ENCODE assay signal across 7 mouse cellular contexts in the genomic region with DNA sequence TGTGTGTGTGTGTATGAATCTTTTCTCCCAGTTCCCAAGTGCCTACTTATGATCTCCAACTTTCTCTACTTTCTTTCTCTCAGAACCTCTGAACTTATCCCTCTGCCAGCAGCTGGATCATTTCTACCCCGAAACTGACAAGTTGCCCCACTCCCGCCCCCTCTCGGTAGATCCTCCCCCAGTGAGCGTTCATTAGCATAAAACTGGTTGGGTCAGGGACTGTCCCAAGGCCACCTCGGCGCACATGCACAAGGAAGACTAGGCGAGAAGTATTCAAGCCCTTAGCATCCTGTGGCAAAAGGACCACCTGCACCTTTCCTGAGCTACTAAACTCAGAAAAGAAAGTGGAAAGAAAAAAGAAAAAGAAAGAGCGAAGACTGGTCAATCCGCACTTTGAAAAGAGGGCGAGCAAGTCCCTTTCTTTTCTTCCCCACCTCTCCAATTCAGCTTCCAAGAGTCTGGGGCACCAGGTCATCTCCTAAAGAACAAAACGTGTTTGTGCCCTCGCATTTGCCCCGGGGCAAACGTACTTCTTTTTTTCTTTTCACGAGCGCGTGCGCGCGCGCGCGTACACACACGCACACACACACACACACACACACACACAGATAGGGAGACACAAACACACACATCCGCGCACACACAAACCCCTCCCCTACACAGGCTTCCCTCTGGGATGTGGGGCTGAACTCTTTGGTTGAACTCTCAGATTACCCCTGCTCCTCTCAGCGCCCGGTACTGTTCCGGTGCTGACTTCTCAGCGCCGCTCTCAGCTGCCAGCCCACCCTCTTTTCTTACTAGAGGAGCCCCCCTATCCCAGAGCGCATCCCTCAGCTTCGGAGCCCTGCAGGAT. TPM values are rescaled to one million over a fixed set of nuclear protein-coding genes. Genes with fewer than 3 reads are reported as not detected.
DNase-seq lines count a peak whose midpoint lies in the region; ATAC-seq and TF ChIP-seq lines count a peak whose summit lies in the region.

No protein-coding gene starts in this region.

- H3K9ac ChIP-seq in ES-E14 (ENCODE audit: insufficient read depth, low read depth, low read length, poor library complexity, severe bottlenecking): peak overlapping the region; percentile 30; the same call in 1 of the 2 replicates
- peak overlapping the region; percentile 97 for H3K9ac ChIP-seq in hindbrain, embryonic 11.5 days (ENCODE audit: low read depth, low read length)
- peak overlapping the region; percentile 60 for H3K9ac ChIP-seq in limb, embryonic 15.5 days
- peak overlapping the region; percentile 86 for H3K9ac ChIP-seq in midbrain, embryonic 14.5 days (replicated peaks; ENCODE audit: low read length)
- H3K9ac ChIP-seq in stomach, postnatal 0 days (ENCODE audit: low read length): peak overlapping the region; percentile 67

- peak; percentile 51 for ATAC-seq in hindbrain, embryonic 11.5 days (ENCODE audit: low FRiP score)
- peak; percentile 53; the same call in 1 of the 2 replicates for ATAC-seq in limb, embryonic 15.5 days (ENCODE audit: insufficient number of reproducible peaks, low FRiP score, low TSS enrichment, low read depth)
- ATAC-seq in midbrain, embryonic 14.5 days (ENCODE audit: low FRiP score, low TSS enrichment): peak; percentile 41
- peak; percentile 45; the same call in 1 of the 2 replicates for ATAC-seq in stomach, postnatal 0 days (ENCODE audit: low FRiP score, low TSS enrichment)

- H3K27me3 ChIP-seq in forebrain, embryonic 10.5 days (ENCODE audit: poor library complexity, severe bottlenecking): no peaks in the 10 kb centered on the region
- H3K27me3 ChIP-seq in hindbrain, embryonic 11.5 days (ENCODE audit: control insufficient read depth, insufficient read depth, low read length): no peaks in the 10 kb centered on the region
- no peaks in the 10 kb centered on the region for H3K27me3 ChIP-seq in limb, embryonic 15.5 days
- H3K27me3 ChIP-seq in midbrain, embryonic 14.5 days (ENCODE audit: control insufficient read depth, insufficient read depth, low read length): no peaks in the 10 kb centered on the region
- H3K27me3 ChIP-seq in stomach, postnatal 0 days (ENCODE audit: control insufficient read depth, insufficient read depth, low read length): no peaks in the 10 kb centered on the region

- no peaks in the 10 kb centered on the region for H3K9me3 ChIP-seq in ES-E14 (ENCODE audit: control insufficient read depth, insufficient read depth, low read depth, low read length)
- H3K9me3 ChIP-seq in forebrain, embryonic 10.5 days: no peaks in the 10 kb centered on the region
- no peaks in the 10 kb centered on the region for H3K9me3 ChIP-seq in hindbrain, embryonic 11.5 days (ENCODE audit: control insufficient read depth, low read length)
- H3K9me3 ChIP-seq in limb, embryonic 15.5 days: no peaks in the 10 kb centered on the region
- no peaks in the 10 kb centered on the region for H3K9me3 ChIP-seq in midbrain, embryonic 14.5 days (ENCODE audit: control insufficient read depth, low read length)
- no peaks in the 10 kb centered on the region for H3K9me3 ChIP-seq in stomach, postnatal 0 days (ENCODE audit: control insufficient read depth, low read length)

- WGBS in forebrain, embryonic 10.5 days: under 1% methylated on average over 33 of the region's 33 CpGs
- under 1% methylated on average over 33 of the region's 33 CpGs for WGBS in hindbrain, embryonic 11.5 days
- under 1% methylated on average over 33 of the region's 33 CpGs for WGBS in limb, embryonic 15.5 days
- WGBS in midbrain, embryonic 14.5 days: under 1% methylated on average over 33 of the region's 33 CpGs
- WGBS in stomach, postnatal 0 days: 1% methylated on average over 33 of the region's 33 CpGs

- no peaks in the 10 kb centered on the region for H3K4me1 ChIP-seq in ES-E14 (ENCODE audit: control insufficient read depth in 2 of 2, insufficient read depth in 2 of 2, low read length in 2 of 2, poor library complexity in 1 of 2)
- H3K4me1 ChIP-seq in forebrain, embryonic 10.5 days: peaks cover 64% of the 10 kb centered on the region
- peaks cover 3% of the 10 kb centered on the region; the same call in 1 of the 2 replicates for H3K4me1 ChIP-seq in hindbrain, embryonic 11.5 days (replicated peaks; ENCODE audit: control insufficient read depth, insufficient read depth, low read length)
- peaks cover 5% of the 10 kb centered on the region; the same call in 1 of the 2 replicates for H3K4me1 ChIP-seq in limb, embryonic 15.5 days
- peaks cover 14% of the 10 kb centered on the region for H3K4me1 ChIP-seq in midbrain, embryonic 14.5 days (ENCODE audit: control insufficient read depth, insufficient read depth, low read length)
- H3K4me1 ChIP-seq in stomach, postnatal 0 days (replicated peaks; ENCODE audit: control insufficient read depth, insufficient read depth): no peaks in the 10 kb centered on the region

- H3K4me3 ChIP-seq in ES-E14 (ENCODE audit: insufficient read depth in 1 of 2, low read depth in 1 of 2, low read length in 2 of 2, poor library complexity in 1 of 2, severe bottlenecking in 1 of 2): peak overlapping the region; percentile 58 to 79
- H3K4me3 ChIP-seq in forebrain, embryonic 10.5 days: peak overlapping the region; percentile 79
- peak overlapping the region; percentile 93 for H3K4me3 ChIP-seq in hindbrain, embryonic 11.5 days (ENCODE audit: low read depth, low read length)
- peak overlapping the region; percentile 76 for H3K4me3 ChIP-seq in limb, embryonic 15.5 days
- H3K4me3 ChIP-seq in midbrain, embryonic 14.5 days (replicated peaks; ENCODE audit: low read depth, low read length): peak overlapping the region; percentile 85
- H3K4me3 ChIP-seq in stomach, postnatal 0 days (ENCODE audit: low read depth, low read length): peak overlapping the region; percentile 69

- peak; percentile 8 for DNase-seq in ES-E14 (ENCODE audit: low read depth, low spot score)
- peak; percentile 79 for DNase-seq in adrenal gland, postnatal 14 days
- peak; percentile 63 for DNase-seq in forebrain, embryonic 10.5 days (ENCODE audit: extremely low spot score, low spot score)
- peak; percentile 70 for DNase-seq in hindbrain, embryonic 11.5 days (ENCODE audit: low spot score)
- peak; percentile 66 for DNase-seq in midbrain, embryonic 14.5 days
- DNase-seq in stomach, postnatal 0 days (ENCODE audit: low spot score): peak; percentile 38

- in situ Hi-C loops in ES-E14 (cut with MboI; ENCODE audit: low sequenced_read_pairs in 2 of 2, unreplicated experiment in 2 of 2): no loop called here

- peak; percentile 51 for TF ChIP-seq CTCF in stomach, postnatal 0 days (IDR thresholded peaks at IDR 0.05; ENCODE audit: low read depth)

- no peak overlapping the region for H3K27ac ChIP-seq in ES-E14 (ENCODE audit: insufficient read depth, low read depth, low read length, poor library complexity, severe bottlenecking)
- H3K27ac ChIP-seq in forebrain, embryonic 10.5 days: peak overlapping the region; percentile 98
- H3K27ac ChIP-seq in hindbrain, embryonic 11.5 days (ENCODE audit: low read depth, low read length): peak overlapping the region; percentile 97
- H3K27ac ChIP-seq in limb, embryonic 15.5 days: peak overlapping the region; percentile 85
- peak overlapping the region; percentile 90 for H3K27ac ChIP-seq in midbrain, embryonic 14.5 days (replicated peaks; ENCODE audit: low read depth, low read length)
- peak overlapping the region; percentile 67 for H3K27ac ChIP-seq in stomach, postnatal 0 days (replicated peaks)

- TF ChIP-seq EP300 in stomach, postnatal 0 days (optimal IDR thresholded peaks at IDR 0.05): no peak

- peak overlapping the region; percentile 42 for H3K4me2 ChIP-seq in hindbrain, embryonic 11.5 days (replicated peaks; ENCODE audit: low read depth, low read length)
- peak overlapping the region; percentile 94 for H3K4me2 ChIP-seq in limb, embryonic 15.5 days
- H3K4me2 ChIP-seq in midbrain, embryonic 14.5 days (ENCODE audit: low read length): peak overlapping the region; percentile 85
- H3K4me2 ChIP-seq in stomach, postnatal 0 days (replicated peaks; ENCODE audit: low read depth): peak overlapping the region; percentile 92

- H3K36me3 ChIP-seq in ES-E14 (ENCODE audit: control insufficient read depth, insufficient read depth, low read length, poor library complexity, severe bottlenecking): no peaks in the 10 kb centered on the region
- no peaks in the 10 kb centered on the region for H3K36me3 ChIP-seq in forebrain, embryonic 10.5 days (replicated peaks)
- H3K36me3 ChIP-seq in hindbrain, embryonic 11.5 days (ENCODE audit: control insufficient read depth, insufficient read depth, low read length): no peaks in the 10 kb centered on the region
- no peaks in the 10 kb centered on the region for H3K36me3 ChIP-seq in limb, embryonic 15.5 days
- no peaks in the 10 kb centered on the region for H3K36me3 ChIP-seq in midbrain, embryonic 14.5 days (ENCODE audit: control insufficient read depth, insufficient read depth, low read length)
- H3K36me3 ChIP-seq in stomach, postnatal 0 days (ENCODE audit: control insufficient read depth, insufficient read depth, low read length): no peaks in the 10 kb centered on the region

TF ChIP-seq in ES-E14, 5 proteins besides CTCF, POLR2A, EP300 and RAD21:
- TF ChIP-seq MAFK (IDR thresholded peaks at IDR 0.05; ENCODE audit: insufficient read depth, low read depth, low read length) (no peak), CHD2 (IDR thresholded peaks at IDR 0.05; ENCODE audit: low read depth, low read length) (no peak), ZNF384 (IDR thresholded peaks at IDR 0.05; ENCODE audit: low read depth, low read length) (no peak), ZC3H11A (IDR thresholded peaks at IDR 0.05; ENCODE audit: borderline replicate concordance, low read depth, low read length) (no peak), HCFC1 (IDR thresholded peaks at IDR 0.05; ENCODE audit: borderline replicate concordance, insufficient read depth, low read length) (no peak)

RNA-seq across cellular contexts. Expression of a gene that starts 2.2 kb away (rescaled TPM):
- 0.09 and 0.11 TPM in 2 replicates for total RNA-seq in ES-E14 (2012; rRNA removed)
- total RNA-seq in adrenal gland, postnatal 14 days (2021): 8.1 and 9.2 TPM in 2 replicates
- 14.8 and 15.4 TPM in 2 replicates for polyA plus RNA-seq in forebrain, embryonic 10.5 days (2016; fragmentation: Nextera tagmentation; extraction: Ambion mirVana)
- polyA plus RNA-seq in hindbrain, embryonic 11.5 days (2014; fragmentation: Nextera tagmentation; extraction: Ambion mirVana): 24.3 and 33.7 TPM in 2 replicates
- polyA plus RNA-seq in limb, embryonic 15.5 days (2015; fragmentation: Nextera tagmentation; extraction: Ambion mirVana): 4.5 TPM in 2 replicates
- polyA plus RNA-seq in midbrain, embryonic 14.5 days (2014; fragmentation: Nextera tagmentation; extraction: Ambion mirVana): 17.1 and 20.0 TPM in 2 replicates
- 2.3 TPM in 2 replicates for polyA plus RNA-seq in stomach, postnatal 0 days (2015; fragmentation: Nextera tagmentation; extraction: Ambion mirVana)

Comparison
In these comparisons a context has a peak if more than half of its experiments do, and no peak if none do; other contexts are left out.
1. DNase-seq: peak in every context shown above with its lines; median percentile 79 in adrenal gland, postnatal 14 days; 70 in hindbrain, embryonic 11.5 days; 66 in midbrain, embryonic 14.5 days; 63 in forebrain, embryonic 10.5 days; 38 in stomach, postnatal 0 days; 8 in ES-E14.
2. H3K9ac ChIP-seq: peak in every context shown above with its lines; median percentile 97 in hindbrain, embryonic 11.5 days; 86 in midbrain, embryonic 14.5 days; 67 in stomach, postnatal 0 days; 60 in limb, embryonic 15.5 days; 30 in ES-E14.
3. H3K4me2 ChIP-seq: peak in every context shown above with its lines; median percentile 94 in limb, embryonic 15.5 days; 92 in stomach, postnatal 0 days; 85 in midbrain, embryonic 14.5 days; 42 in hindbrain, embryonic 11.5 days.